Mouse (Mus musculus) midbrain, embryonic 14.5 days (tissue): ENCODE data around the gene Ripor1. TPM values are rescaled to one million over a fixed set of nuclear protein-coding genes. Genes with fewer than 3 reads are reported as not detected.

ENCODE experiments used
- ATAC-seq: fragments of 200-750 bp; cut with Nextera tagmentation; 2 replicates; pipeline ENCODE4 v1.8.0; 2017; ENCODE audit warnings: moderate number of reproducible peaks, moderate library complexity; ENCODE audit not compliant: low FRiP score, low TSS enrichment
- DNase-seq: peaks from one replicate; pipeline ENCODE4 v3.0.0-alpha.2; 2015
- H3K27ac ChIP-seq: fragments of 300-500 bp; sonication (generic); replicated peaks from 2 replicates; pipeline ENCODE4 v1.5.1; 2014; ENCODE audit warnings: mild to moderate bottlenecking, low read depth, low read length, moderate library complexity
- H3K27me3 ChIP-seq: fragments of 300-500 bp; sonication (generic); 2 replicates; pipeline ENCODE4 v1.6.1; 2014; ENCODE audit warnings: low read length, control low read depth, mixed read lengths; ENCODE audit not compliant: control insufficient read depth, insufficient read depth
- H3K36me3 ChIP-seq: fragments of 300-500 bp; sonication (generic); 2 replicates; pipeline ENCODE4 v1.6.1; 2014; ENCODE audit warnings: low read length, control low read depth; ENCODE audit not compliant: control insufficient read depth, insufficient read depth
- H3K4me1 ChIP-seq: fragments of 300-500 bp; sonication (generic); 2 replicates; pipeline ENCODE4 v1.6.1; 2014; ENCODE audit warnings: mild to moderate bottlenecking, antibody characterized with exemption, low read length, control low read depth; ENCODE audit not compliant: control insufficient read depth, insufficient read depth
- H3K4me2 ChIP-seq: fragments of 300-500 bp; sonication (generic); 2 replicates; pipeline ENCODE4 v1.6.1; 2014; ENCODE audit warnings: mild to moderate bottlenecking, low read length, moderate library complexity
- H3K4me3 ChIP-seq: fragments of 300-500 bp; sonication (generic); replicated peaks from 2 replicates; pipeline ENCODE4 v1.5.1; 2014; ENCODE audit warnings: low read depth, low read length
- H3K9ac ChIP-seq: fragments of 300-500 bp; sonication (generic); replicated peaks from 2 replicates; pipeline ENCODE4 v1.6.1; 2014; ENCODE audit warnings: mild to moderate bottlenecking, low read length, moderate library complexity
- H3K9me3 ChIP-seq: fragments of 300-500 bp; sonication (generic); 2 replicates; pipeline ENCODE4 v1.6.1; 2016; ENCODE audit warnings: low read length, control low read depth, mixed read lengths; ENCODE audit not compliant: control insufficient read depth
- WGBS: fragments of 180-500 bp; shearing (Covaris S2); extraction: QIAGEN DNeasy Blood & Tissue Kit; methylation state at CpG from one replicate; pipeline ENCODE4 v1.1.7; 2014; 5-methylcytosine and 5-hydroxymethylcytosine counted together
- microRNA counts: library from miRNA; unstranded; fragments of <30 nt; microRNA quantifications from one replicate; lab custom pipeline; 2016
- microRNA-seq: library from miRNA; unstranded; fragments of <30 nt; microRNA quantifications from one replicate; pipeline ENCODE4, GENCODE M21; 2016
- polyA plus RNA-seq: library from polyadenylated mRNA; unstranded; fragments of >200 nt; fragmentation: Nextera tagmentation; extraction: Ambion mirVana; gene quantifications from 2 replicates; pipeline ENCODE4 v1.2.1, GENCODE M21; 2014

Gene Ripor1
- polyA plus RNA-seq, 1 experiment from 2014 or later, result 26.2 TPM

- DNase-seq (no peak), ATAC-seq (no peak)
- peaks cover 16% of the 10 kb centered on the region for H3K36me3 ChIP-seq
- H3K4me3 ChIP-seq, result no peak overlapping the region
- H3K27me3 ChIP-seq, result no peaks in the 10 kb centered on the region
- no peaks in the 10 kb centered on the region for H3K9me3 ChIP-seq
- no peak overlapping the region for H3K4me2 ChIP-seq
- 84% methylated on average over 2 of the region's 2 CpGs for WGBS
- H3K4me1 ChIP-seq, result peaks cover 17% of the 10 kb centered on the region
- no peak overlapping the region for H3K9ac ChIP-seq
- H3K27ac ChIP-seq, result no peak overlapping the region
These were observed 35.5 kb downstream of the Ripor1 start for GRCm38 (mm10) chr8:105640511-105640910.

DNA sequence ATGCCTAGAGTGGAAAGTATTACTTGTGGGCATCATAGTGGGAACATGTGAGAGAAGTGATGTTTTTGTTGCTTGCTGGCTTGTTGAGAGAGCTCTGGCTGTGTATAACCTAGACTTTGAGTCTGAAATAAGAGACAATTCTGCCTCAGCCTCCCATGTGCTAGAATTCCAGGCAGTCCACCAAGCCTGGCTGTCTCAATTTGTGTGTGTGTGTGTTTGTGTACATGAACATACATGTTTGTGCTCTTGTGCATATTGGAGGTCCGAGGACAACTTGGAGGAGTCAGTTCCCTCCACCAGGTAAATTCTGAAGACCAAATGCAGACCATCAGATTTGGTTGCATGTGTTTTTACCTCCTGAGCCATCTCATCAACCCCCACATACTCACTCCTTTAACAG is 40.1 kb downstream of the Ripor1 start:
- 97% methylated on average over 1 of the region's 1 CpGs for WGBS
- ATAC-seq, result no peak
- H3K27me3 ChIP-seq, result no peaks in the 10 kb centered on the region

DNA sequence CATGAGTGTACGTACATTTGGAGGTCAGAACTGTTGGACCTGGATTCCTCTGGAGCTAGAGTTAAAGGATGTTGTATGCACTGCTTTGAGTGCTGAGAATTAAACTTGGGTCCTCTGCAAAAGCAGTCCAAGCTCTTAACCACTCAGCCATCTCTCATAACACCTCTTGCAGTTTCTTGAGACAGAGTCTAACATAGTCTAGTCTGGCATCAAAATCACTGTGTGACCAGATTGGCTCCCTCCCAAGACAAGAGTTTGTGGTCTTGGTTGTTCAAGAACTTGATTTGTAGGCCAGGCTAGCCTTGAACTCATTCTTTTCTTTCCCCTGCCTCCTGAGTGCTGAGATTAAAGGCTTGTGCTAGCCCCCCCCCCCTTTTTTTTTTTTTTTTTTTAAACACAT is 43.9 kb downstream of the Ripor1 start:
- WGBS, result 98% methylated on average over 1 of the region's 1 CpGs
- Histone ChIP-seq H3K9ac (no peak overlapping the region), H3K27ac (no peak overlapping the region), H3K27me3 (no peaks in the 10 kb centered on the region), H3K4me3 (no peak overlapping the region), H3K4me1 (no peaks in the 10 kb centered on the region), H3K9me3 (no peaks in the 10 kb centered on the region), H3K36me3 (peaks cover 22% of the 10 kb centered on the region), H3K4me2 (no peak overlapping the region)
- ATAC-seq, result no peak
- DNase-seq, result no peak

More for the DNA sequence above, 40.1 kb downstream of the Ripor1 start:
- Histone ChIP-seq H3K4me3 (no peak overlapping the region), H3K4me1 (no peaks in the 10 kb centered on the region), H3K27ac (no peak overlapping the region), H3K9ac (no peak overlapping the region), H3K4me2 (no peak overlapping the region), H3K36me3 (peaks cover 14% of the 10 kb centered on the region), H3K9me3 (no peaks in the 10 kb centered on the region)
- DNase-seq, result no peak

DNA sequence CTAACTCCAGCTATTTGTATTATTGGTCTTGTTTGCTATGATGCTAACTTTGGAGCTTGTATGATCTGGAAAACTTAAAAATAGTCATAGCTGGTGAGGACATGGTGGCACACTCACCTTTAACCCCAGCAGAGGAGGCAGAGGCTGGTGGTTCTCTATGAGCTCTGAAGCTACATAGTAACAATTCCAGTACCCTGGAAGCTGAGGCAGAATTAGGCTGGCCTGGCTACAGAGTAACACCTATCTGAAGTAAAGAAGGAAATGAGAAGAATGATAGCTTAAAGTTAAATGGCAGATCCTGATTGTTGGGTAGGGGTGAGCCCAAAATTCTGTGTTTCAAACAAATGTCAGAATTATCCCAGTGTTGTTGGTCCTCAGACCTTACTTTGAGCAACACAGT is 52.6 kb downstream of the Ripor1 start:
- Histone ChIP-seq H3K9ac (no peak overlapping the region), H3K27me3 (no peaks in the 10 kb centered on the region), H3K4me3 (no peak overlapping the region), H3K36me3 (peaks cover 11% of the 10 kb centered on the region; the same call in 1 of the 2 replicates), H3K9me3 (no peaks in the 10 kb centered on the region), H3K4me2 (no peak overlapping the region), H3K4me1 (0 out of 2 replicates have a peak, but pooled peaks cover 3% of the 10 kb centered on the region), H3K27ac (no peak overlapping the region)
- DNase-seq (no peak), ATAC-seq (no peak)

DNA sequence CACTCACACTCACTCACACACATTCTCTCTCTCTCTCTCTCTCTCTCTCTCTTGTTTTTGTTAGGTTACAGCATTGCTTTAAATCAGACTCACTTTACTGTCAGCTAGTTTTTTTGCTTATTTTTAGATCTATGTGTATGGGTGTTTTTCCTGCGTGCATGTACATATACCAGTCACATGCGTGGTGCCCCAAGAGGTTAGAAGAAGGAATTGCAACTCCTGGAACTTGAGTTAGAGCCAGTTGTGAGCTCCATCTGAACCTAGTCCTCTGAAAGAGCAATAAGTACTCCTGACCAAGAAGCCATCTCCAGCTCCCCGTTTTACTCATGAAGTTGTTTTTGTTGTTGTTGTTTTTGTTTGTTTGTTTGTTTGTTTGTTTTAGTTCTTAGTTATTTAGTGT is 56.1 kb downstream of the Ripor1 start:
- H3K4me1 ChIP-seq, result 0 out of 2 replicates have a peak, but pooled peaks cover 3% of the 10 kb centered on the region
- H3K9me3 ChIP-seq, result no peaks in the 10 kb centered on the region
- no peak overlapping the region for H3K27ac ChIP-seq
- no peak overlapping the region for H3K4me2 ChIP-seq
- H3K36me3 ChIP-seq, result peaks cover 30% of the 10 kb centered on the region
- H3K4me3 ChIP-seq, result no peak overlapping the region
- H3K27me3 ChIP-seq, result no peaks in the 10 kb centered on the region
- 82% methylated on average over 3 of the region's 3 CpGs for WGBS
- peak; percentile 65 for DNase-seq
- no peak for ATAC-seq
- H3K9ac ChIP-seq, result no peak overlapping the region

MicroRNAs within 50 kb of the gene (microRNA counts, 519-probe panel; counts per million panel counts)
- not detected for microRNA mmu-miR-1966 (lab: Ali Mortazavi, UCI)

Small RNAs within 50 kb of the gene (microRNA-seq; reads per million reads assigned to microRNA genes)
- gene Mir1966, result 0.73 reads per million

Other genes starting within 250 kb of the Ripor1 start
- gene Plekhg4, start 232.0 kb upstream of the Ripor1 start, polyA plus RNA-seq, result 1.4 and 3.0 TPM in 2 replicates
- gene Kctd19, start 191.8 kb upstream of the Ripor1 start, polyA plus RNA-seq, result not detected in 2 replicates
- 1.5 and 1.7 TPM in 2 replicates for gene Lrrc36, start 191.7 kb upstream of the Ripor1 start, polyA plus RNA-seq
- gene Tppp3, start 133.7 kb upstream of the Ripor1 start, polyA plus RNA-seq, result 91.3 and 108 TPM in 2 replicates
- gene Zdhhc1, start 108.4 kb upstream of the Ripor1 start, polyA plus RNA-seq, result 25.2 and 26.4 TPM in 2 replicates
- gene Hsd11b2, start 86.5 kb upstream of the Ripor1 start, polyA plus RNA-seq, result 5.9 and 9.7 TPM in 2 replicates
- 227 and 250 TPM in 2 replicates for gene Atp6v0d1, start 39.2 kb upstream of the Ripor1 start, polyA plus RNA-seq
- gene Ctcf, start 31.3 kb downstream of the Ripor1 start, polyA plus RNA-seq, result 75.7 and 96.9 TPM in 2 replicates
- 0.82 and 1.1 TPM in 2 replicates for gene Agrp, start 32.1 kb downstream of the Ripor1 start, polyA plus RNA-seq
- gene Carmil2, start 81.0 kb downstream of the Ripor1 start, polyA plus RNA-seq, result 17.8 and 18.0 TPM in 2 replicates
- gene Acd, start 95.8 kb downstream of the Ripor1 start, polyA plus RNA-seq, result 86.3 and 106 TPM in 2 replicates
- gene Pard6a, start 95.9 kb downstream of the Ripor1 start, polyA plus RNA-seq, result 51.2 and 53.4 TPM in 2 replicates
- 0.41 TPM in 1 of 2 replicates, not detected in the other for gene 4933405L10Rik, start 102.4 kb downstream of the Ripor1 start, polyA plus RNA-seq
- 13.8 and 13.9 TPM in 2 replicates for gene Enkd1, start 103.0 kb downstream of the Ripor1 start, polyA plus RNA-seq
- gene Gfod2, start 153.4 kb downstream of the Ripor1 start, polyA plus RNA-seq, result 75.4 and 77.8 TPM in 2 replicates
- 12.3 and 12.5 TPM in 2 replicates for gene Ranbp10, start 222.1 kb downstream of the Ripor1 start, polyA plus RNA-seq
- 0.24 and 0.32 TPM in 2 replicates for gene Tsnaxip1, start 222.5 kb downstream of the Ripor1 start, polyA plus RNA-seq
- 46.7 and 55.7 TPM in 2 replicates for gene Cenpt, start 248.0 kb downstream of the Ripor1 start, polyA plus RNA-seq
- gene Thap11, start 249.9 kb downstream of the Ripor1 start, polyA plus RNA-seq, result 49.8 and 51.5 TPM in 2 replicates